Mouse (Mus musculus) retina, adult 2 months (tissue): ENCODE data around the gene Acnat1.
"Not testable (repeated sequence)": the region's sequence is repeated elsewhere in the genome, so short reads cannot be mapped to it uniquely, and the experiment has no call there.

Experiments
- DNase-seq: peaks from one replicate; pipeline ENCODE4 v3.0.0-alpha.2; 2012; ENCODE audit warnings: low read depth, low spot score

Acnat1 gene

DNA sequence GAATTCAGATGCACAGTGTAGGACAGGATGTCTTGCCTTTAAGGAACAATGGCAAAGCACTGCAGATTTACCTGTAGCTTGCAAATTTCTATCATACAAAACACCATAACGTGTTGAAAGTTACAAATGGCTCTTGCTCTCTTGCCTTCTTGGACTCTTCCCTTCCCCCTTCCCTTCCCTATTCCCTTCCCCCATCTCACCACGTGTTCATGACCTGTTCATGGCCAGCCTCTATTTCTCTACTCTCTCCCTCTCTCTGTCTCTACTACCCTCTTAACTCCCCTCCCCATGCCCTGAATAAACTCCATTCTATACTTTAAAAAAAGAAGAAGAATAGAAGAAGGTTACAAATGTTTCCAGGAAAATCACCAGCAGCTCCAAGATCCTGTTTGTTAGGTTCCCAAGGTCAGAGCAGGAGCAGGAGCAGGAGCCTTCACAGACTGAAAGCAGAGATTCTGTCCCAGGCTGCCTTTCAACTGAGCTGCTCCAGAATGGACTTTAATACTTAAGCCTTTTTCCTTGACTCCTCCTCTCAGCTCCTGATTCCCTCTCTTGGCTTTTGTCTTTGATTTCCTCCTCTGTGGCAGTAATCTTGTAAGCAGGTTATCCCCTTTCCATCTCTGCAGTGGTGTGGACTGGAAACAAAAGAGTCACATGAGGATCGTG is at the start of gene Acnat1:
Gene Acnat1 (minus strand): TSS at position 478 of the 666 bp plus-strand sequence.
- no peak for DNase-seq

DNA sequence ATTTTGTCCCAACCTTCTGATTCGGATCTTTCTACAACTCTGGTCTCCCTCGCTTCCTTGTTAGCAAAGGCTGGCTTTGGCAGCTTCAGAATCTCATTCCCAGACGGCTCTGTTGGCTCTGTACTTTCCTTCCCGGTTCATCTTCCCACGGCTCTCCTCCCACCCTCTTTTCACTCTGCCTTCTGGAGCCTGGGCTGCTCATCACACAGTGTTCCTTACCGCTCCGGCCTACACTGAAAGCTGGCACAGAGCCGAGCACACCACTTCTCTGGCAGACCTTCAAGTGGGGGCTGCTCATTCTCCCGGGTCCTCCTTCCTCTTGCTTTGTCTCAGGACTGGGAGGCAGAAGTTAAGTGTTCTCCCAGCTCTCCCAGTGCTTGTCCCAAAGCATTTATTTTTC is 48.9 kb upstream of the Acnat1 start:
- DNase-seq, result no peak

DNA sequence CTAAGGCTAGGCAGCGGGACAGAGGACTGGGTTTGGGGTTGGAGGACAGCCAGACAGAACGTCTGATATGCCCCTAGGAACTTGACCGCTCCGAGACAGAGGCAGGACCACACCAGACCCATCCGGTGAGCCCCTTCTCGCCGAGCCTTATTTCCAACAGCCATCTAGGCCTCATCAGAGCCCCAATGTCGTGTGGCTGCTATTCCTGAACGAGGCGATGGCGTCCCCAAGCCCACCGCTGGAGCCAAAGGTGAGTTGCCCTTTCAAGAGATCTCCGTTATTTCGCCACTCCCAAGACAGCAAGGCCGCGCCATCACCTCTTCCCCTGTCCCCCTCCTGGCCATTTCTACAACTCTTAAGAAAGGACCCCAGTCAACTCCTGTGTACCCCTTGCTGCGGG is 47.6 kb upstream of the Acnat1 start:
- no peak for DNase-seq

DNA sequence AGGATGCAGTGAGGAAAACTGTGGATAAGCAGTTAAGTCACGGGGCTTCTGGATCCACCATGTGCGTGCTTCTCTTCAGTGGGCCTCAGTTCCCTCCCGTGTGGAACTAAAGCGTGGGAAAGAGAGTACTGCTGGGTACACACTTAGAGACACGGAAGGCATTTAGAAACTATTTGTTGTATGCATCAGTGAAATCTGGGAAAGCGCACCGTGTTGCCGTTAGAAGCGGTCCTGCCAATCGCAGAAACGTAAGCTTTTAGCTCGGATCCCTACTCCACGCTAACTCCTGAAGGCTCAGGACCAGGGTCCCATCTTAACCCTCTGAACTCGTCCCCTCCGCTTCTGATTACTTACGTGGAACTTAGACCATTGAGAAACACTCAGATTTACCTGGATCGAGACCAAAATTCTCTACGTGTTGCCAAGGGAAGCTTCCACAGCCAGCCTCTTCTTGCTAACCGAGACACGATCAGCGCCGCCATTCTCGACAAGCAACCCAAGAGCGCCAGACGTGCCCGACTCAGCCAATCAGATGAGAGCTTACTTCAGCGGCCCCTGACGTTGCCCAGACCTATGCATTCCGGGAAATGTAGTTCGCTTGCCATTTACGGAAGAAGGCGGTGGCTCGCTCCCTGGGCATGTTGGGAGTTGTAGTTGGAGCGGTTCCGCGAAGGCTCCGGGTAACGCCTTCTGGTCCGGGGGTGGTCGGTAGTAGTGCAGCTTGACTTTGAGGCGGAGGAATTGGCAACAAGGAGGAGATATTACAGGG is 47.0 kb upstream of the Acnat1 start, which contains the start of the genes Mrpl50 and Zfp189:
Gene Mrpl50 (minus strand): TSS at position 522 of the 769 bp plus-strand sequence.
Gene Zfp189 (plus strand): TSS at position 605 of the 769 bp plus-strand sequence.
- DNase-seq, result peak; percentile 90

DNA sequence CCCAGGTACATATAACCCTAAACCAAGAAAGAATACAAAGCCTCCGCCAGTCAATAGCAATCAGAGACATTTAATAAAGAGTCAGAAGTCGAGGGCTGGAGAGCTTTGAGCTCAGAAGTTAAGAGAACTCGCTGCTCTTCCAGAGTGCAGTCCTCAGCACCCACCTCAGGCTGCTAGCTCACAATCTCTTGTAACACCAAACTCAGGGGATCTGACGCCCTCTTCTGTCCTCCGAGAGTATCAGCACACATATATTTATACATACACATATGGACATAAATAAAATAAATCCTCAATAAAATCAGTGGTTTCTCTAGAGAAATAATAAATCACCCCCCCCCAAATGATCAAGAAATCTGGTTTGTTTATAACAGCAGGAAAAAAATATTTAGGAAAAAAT is 45.8 kb upstream of the Acnat1 start:
- no peak for DNase-seq

DNA sequence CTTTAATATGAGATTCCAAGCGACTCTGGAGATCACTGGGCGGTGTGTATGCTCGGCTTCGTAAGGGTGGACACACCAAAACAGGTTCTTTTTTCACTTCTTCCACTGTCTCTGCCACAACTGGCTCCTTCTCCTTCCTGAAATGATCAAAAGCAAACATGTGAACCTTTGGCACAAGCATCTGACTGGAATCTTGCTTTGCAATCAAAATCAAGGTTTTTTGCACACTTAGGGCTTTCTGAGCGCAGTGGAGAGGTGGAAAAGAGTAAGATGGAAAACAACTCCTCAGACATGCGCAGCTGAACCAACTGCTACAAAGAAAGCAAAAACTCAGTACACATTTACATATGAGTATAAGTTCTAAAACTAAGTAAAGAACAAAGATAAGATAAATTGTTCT is 40.7 kb upstream of the Acnat1 start:
- DNase-seq, result no peak

DNA sequence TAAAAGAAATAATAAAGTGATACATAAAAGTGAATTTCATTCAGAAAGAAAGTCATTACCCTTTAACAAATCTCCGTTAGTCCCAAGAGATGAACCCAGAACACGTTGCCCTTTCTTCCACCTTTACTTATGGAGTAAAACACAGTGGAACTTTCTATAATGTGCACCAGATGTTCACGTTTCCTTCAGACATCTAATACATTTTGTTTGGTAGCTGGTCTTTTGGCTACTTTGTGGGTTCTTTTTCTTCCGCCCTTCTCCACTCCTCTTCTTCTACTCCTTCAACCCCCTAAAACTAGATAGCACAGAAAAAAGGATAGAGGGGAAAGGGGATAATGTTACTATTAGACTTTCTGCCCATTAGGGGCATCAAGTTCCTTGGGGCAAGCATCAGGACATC is 38.9 kb upstream of the Acnat1 start:
- DNase-seq, result no peak

DNA sequence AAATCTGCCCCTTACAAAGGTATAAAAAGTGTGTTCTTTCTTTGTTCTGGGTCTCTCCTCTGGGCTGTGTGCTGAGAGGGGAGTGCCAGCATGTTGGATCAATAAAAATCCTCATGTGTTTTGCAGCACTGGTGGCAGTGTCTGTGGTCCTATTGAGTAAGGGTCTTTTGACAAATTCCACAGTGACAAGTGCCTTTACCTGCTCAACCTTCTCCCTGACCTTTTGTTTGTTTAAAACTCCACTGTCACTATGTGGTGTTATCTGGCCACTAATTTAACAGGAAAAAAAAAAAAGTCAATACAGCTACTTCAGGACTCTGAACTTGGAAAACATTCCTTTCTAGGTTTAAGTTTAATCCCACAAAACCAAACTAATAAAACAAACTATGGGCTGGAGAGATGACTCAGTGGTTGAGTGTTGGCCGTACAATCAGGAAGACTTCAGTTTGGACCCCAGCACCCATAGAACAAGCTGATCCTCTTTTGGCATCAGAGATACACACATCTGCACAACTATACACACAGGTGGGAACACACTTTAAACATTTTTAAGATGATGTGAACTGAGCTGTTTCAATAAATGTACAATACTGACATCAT is 36.6 kb upstream of the Acnat1 start:
- not testable (repeated sequence) for DNase-seq

DNA sequence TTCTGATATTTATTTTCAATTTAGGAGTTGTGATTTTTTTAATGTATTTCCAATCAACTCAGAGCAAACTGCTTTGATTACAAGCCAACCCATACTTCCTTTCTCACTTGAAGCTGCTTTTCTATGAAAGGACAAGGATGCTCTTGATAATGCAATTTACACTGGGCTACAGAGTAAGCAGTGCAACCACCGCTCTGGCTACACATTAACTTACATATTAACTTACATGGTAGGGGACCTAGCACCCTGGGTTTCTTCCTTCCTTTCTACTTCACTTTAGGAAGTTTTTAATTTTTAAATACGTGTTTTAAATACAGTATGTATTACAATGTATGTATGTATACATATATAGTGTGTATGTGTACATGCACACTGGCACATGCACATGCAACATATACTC is 35.5 kb upstream of the Acnat1 start:
- DNase-seq, result no peak

DNA sequence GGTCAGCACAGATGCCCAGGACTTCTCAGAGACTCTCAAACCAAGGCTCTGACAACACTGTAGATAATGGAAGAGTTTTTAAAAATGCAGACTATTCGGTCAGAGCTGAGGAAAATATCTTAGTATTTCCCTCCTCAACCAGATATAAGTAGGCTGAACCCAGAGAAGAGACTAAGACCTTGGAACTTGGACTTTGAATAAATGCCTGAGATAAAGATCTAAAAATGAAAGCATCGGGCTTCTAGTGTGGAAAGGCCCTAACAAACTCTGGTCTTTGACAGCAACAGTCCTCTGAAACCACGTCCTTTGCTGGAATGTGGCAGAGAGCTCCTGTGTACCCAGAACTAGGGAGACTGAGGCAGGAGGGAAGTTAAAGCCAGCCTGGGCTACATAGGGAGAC is 32.7 kb upstream of the Acnat1 start, which contains the start of gene Baat:
Gene Baat (minus strand): TSS at position 172 of the 400 bp plus-strand sequence.
- no peak for DNase-seq

DNA sequence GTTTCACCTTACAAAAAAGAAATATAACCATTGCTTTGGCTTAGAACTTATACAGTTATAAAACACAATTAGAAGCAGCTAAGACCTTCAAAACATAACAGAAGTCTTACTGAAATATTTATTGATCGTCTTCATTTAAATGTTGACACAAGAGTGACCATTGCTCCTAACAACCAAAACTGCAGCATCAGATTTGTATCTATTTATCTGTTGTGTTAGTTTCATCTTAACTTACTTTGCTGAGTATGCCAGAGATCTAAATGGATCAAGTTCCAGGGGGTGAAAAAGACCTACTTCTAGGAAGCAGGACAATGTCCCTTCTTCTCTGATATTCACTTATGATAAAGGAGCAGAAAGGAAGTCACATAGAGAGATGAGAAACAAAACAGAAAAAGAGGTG is 29.9 kb upstream of the Acnat1 start:
- DNase-seq, result no peak

DNA sequence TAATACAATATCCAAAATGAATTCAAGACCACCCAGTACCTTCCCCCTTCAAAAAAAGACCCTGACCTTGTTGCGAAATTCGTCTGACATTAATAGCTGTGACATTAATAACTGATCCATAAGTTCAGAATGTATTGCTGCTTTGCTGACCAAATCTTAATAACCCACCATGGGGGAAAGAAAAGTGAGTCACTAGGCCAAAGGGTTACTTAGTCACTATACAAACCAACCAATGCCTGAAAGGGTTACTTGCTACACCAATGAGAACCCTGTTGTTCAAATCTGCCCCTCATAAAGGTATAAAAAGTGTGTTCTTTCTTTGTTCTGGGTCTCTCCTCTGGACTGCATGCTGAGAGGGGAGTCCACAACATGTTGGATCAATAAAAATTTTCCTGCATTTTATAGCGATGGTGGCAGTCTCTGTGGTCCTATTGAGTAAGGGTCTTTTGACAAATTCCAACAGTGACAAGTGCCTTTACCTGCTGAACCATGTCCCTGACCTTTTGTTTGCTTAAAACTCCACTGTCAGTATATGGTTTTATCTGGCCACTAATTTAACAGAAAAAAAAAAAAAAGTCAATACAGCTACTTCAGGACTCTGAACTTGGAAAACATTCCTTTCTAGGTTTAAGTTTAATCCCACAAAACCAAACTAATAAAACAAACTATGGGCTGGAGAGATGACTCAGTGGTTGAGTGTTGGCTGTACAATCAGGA is 12.4 kb upstream of the Acnat1 start:
- DNase-seq, result not testable (repeated sequence)

DNA sequence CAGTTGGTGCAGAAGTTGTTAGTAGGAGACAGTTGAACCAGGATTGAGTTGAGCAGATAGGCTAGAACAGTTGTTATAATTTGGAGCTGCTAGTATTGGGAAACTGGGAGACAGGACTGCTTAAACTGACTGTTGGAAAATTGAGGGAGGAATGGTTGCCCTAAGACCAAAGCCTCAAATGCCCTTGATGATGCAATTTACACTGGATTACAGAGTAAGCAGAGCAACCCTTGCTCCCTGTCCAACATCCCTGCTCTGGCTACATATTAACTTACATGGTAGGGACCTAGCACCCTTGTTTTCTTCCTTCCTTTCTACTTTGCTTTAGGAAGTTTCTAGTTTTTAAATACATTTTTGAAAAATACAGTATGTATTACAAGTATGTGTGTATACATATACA is 11.7 kb upstream of the Acnat1 start:
- DNase-seq, result no peak

DNA sequence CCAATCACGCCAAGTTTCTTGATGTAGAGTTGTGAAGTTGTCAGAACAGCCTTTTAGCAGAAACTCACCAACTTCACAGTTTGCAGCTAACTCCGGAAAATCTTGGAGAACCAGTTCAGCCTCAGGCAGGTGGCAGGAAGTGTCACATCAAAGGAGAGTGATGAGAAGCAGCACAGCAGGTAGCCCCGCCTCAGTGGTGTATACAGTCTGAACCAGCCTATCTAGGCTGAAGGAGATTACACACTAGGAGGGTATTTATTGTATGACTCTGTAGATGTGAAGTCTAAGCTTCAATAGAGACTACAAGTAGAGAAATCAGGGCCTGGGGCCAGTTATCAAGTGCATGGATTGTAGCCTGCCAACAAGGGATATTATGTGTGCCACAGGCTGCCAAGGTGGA is 7.2 kb upstream of the Acnat1 start:
- no peak for DNase-seq

DNA sequence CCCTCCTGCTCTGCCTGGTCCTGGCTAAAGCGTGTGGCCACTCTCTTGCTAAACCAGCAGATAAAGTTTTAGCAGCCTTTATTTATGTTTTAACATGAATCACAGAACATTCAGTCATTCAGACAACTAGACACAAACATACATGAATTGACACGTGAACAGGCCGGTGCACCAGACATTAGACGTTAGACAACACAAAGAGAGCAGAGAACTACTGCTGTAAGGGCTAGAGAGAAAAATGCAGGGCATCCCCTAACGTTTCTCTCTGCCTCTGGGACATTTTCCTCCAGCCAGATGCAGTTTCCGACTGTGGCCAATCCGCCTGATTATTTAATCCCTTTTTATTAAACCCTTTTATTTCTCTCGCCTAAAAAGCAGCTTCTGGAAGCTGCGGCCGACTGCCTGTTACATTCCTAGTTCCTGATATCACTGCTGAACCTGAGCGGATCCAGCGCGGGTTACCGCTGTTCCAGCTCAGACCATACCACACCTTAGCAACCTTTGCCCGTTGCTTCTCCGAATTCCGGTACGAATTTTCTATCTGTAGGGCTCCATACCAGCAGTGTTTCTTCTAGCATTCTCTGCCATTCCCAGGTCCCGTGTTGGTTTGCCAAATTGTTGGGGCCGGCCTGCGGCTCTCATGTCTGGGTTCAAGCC is 6.5 kb upstream of the Acnat1 start:
- DNase-seq, result no peak

DNA sequence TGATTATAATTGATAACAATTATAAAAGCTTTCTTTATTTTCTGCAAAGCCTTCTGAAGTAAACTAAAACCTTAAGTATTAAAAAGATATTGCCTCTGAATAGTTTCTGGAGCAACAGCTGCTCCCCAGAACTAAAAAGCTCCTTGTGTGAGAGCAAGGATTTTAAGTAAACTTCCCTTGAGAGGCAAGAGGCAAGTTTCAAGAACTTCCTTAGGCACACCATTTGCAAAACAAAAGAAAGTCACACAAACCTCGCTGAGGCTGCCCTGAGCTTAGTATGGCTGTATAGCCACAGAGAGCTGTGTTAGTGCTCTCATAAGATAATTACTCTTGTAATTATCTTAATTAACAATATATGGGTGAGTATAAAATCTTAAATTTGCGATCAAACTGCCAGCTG is 5.3 kb upstream of the Acnat1 start:
- DNase-seq, result not testable (repeated sequence)

DNA sequence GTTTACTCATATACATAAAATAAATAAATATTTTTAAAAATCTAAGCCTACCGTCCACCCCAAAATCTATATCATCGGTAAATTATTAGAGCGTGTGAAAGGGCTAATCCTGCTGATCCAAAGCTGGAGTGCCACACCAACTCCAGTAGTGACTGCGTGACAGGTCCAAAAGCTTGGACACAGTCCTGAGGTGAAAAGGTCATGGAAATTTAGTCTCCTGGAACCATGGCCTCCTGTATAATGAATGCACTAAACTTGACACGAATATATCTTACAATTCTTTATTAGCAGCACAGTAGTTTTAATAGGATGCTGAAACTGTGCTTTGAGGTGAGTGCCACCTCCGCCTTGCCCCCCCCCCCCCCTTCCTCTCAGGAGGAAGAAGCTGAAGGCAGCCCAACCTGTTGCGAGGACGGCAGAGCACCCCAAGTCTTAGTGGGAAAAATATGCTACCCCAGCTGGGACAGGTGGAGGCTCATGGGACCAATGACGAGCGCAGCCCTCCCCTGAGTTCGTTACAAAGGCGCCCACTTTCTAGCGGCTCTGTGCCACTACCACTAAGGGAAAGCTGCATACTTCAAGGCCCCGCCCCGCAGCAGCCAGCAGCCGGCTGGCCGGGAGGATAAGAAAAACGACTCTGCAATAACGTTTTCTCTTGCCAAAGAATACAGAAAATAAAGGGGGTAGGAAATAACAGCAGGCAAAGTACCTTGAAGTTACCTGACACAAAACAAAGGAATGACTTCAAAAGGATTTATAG is 4.6 kb upstream of the Acnat1 start:
- DNase-seq, result no peak

DNA sequence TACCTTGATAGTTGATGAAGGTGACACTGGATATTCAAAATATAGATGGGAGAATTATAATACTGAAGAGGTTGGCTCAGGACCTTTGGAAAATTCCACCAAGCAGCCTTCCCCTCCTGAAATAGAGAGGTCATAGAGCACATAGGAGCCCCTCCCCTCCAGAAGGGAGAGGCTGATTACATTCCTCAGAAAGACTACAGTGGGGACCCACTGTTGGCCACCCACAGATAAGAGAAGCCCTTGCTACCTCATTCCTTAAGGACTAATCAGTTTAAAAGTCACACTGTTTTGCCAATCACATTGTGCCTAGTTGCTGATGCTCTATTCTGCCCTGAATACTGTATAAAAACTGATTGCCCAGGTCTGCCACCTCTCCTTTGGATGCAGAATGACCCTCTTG is 871 bp upstream of the Acnat1 start:
- DNase-seq, result no peak

DNA sequence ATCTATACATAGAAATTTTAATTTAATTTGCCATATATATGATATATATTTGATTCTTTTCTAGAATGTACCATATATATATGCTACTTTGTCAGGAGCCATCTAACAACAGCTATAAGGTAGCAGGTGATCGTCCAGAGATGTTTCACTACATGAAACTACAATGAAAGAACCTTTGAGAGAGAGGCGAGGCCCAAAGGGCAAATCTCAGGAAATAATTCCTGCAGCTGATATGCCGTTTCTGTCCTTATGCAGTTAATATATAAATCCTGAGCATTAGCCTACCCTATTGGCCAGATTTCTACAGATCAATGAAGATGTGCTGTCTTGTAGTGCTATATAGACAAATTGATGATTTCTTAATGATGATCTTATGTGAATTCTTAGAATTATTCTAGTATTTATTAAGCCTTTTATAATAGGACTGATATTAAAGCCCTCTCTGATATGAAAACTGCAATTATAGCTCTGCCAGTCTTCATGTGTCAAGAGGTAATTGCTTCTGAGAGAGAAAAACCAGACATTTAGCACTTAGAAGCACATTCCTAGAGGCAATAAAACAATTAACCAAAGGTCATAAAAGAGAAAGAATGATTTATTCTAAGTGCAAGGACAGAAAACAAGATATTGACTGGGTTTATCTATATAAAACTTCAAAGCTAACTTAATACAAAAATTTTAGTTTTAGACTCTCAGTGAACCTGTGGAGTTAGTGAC is 4.1 kb downstream of the Acnat1 start:
- no peak for DNase-seq

DNA sequence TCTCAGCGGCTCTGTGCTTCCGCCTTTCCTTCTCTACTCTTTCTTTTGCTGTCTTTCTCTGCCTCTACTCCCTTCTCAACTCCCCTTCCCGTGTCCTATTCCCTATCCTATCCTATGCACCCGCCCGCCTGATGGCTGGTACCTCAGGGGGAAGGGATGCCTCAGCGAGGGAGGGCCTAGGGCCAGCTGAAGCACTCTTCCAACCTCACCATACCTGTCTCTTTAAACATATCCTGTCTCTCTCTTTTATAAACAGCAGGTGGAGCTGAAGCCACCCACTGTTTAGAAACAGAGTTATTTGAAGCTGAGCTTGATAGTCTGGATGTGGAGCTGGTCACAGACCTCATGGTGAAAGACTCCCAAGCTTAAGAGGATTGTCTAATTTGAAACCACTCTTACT is 6.4 kb downstream of the Acnat1 start:
- no peak for DNase-seq
